Mouse (Mus musculus): ENCODE measurements at regions not wholly inside any gene's neighbourhood (a gene's known extent, or its start where the extent isn't known, plus 50 kb on each side); places are given as distances from the start of the nearest gene placed in this dataset.
A peak's percentile ranks its signal among the peaks of the same experiment; 100 is the strongest.

DNA sequence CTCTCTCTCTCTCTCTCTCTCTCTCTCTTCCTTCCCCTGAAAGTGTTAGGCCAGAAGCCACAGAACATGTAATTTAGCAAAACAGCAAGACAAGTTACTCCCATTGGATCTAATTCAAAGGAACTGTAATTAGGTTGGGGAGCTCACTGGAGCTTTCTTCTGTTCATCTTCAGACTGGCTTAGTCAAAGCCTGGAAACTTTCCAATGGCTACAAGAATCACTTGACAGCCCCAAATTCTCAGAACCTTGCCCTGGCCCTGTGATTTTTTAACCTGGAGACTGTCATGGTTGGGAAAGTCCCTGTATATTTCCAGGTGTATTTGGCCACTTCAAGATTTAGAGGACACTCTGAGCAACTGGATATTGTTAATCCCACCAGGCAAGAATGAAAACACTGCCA, 381.2 kb downstream of the Arl4a start:
- H3K9ac ChIP-seq (ENCODE audit: low read depth, low read length) = no peak overlapping the region

DNA sequence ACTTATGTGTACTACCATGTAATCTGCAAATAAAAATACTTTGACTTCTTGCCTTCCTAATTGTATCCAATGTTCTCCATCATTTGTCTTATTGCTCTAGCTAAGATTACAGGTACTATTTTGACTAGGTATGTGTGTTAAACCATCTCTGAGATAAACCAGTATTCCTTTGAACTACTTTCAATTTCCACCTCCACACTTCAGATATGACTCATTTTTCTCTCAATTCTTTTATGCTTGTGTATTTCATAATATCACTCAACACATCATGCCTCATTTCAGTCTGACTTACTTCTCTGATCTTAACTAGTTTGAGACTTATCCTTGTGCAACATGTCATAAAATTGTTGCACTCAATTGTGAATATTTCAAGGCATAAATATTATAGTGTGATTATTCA, 388.9 kb downstream of the Arl4a start:
- H3K36me3 ChIP-seq (ENCODE audit: insufficient read depth, low read length) = no peaks in the 10 kb centered on the region

More for the DNA sequence above, 381.2 kb downstream of the Arl4a start:
- H3K9me3 ChIP-seq (replicated peaks; ENCODE audit: low read length) = no peaks in the 10 kb centered on the region
- TF ChIP-seq CTCF (IDR thresholded peaks at IDR 0.05; ENCODE audit: low read depth) = no peak
- no peaks in the 10 kb centered on the region for H3K36me3 ChIP-seq (ENCODE audit: insufficient read depth, low read length)
- no peak overlapping the region for H3K4me2 ChIP-seq (ENCODE audit: low read length)
- no peak overlapping the region for H3K27ac ChIP-seq
- H3K4me3 ChIP-seq (replicated peaks; ENCODE audit: low read depth, low read length) = no peak overlapping the region
- no peaks in the 10 kb centered on the region for H3K27me3 ChIP-seq (ENCODE audit: insufficient read depth, low read length)
- DNase-seq (ENCODE audit: low spot score) (no peak), ATAC-seq (replicated peaks; ENCODE audit: low FRiP score, low read depth) (no peak)
- H3K4me1 ChIP-seq (replicated peaks; ENCODE audit: insufficient read depth, low read length) = no peaks in the 10 kb centered on the region

GRCm38 (mm10) chr12:39646556-39646955, 391.3 kb downstream of the Arl4a start:
- DNase-seq (ENCODE audit: low spot score) = no peak
- Histone ChIP-seq H3K9ac (ENCODE audit: low read depth, low read length) (no peak overlapping the region), H3K9me3 (replicated peaks; ENCODE audit: low read length) (no peaks in the 10 kb centered on the region), H3K4me1 (replicated peaks; ENCODE audit: insufficient read depth, low read length) (no peaks in the 10 kb centered on the region), H3K27me3 (ENCODE audit: insufficient read depth, low read length) (no peaks in the 10 kb centered on the region), H3K4me2 (ENCODE audit: low read length) (no peak overlapping the region), H3K4me3 (replicated peaks; ENCODE audit: low read depth, low read length) (no peak overlapping the region), H3K36me3 (ENCODE audit: insufficient read depth, low read length) (no peaks in the 10 kb centered on the region), H3K27ac (no peak overlapping the region)
- ATAC-seq (replicated peaks; ENCODE audit: low FRiP score, low read depth) = no peak
- WGBS = 87% methylated on average over 3 of the region's 3 CpGs
- no peak for TF ChIP-seq CTCF (IDR thresholded peaks at IDR 0.05; ENCODE audit: low read depth)

More for the DNA sequence above, 388.9 kb downstream of the Arl4a start:
- no peaks in the 10 kb centered on the region for H3K27me3 ChIP-seq (ENCODE audit: insufficient read depth, low read length)
- no peak overlapping the region for H3K27ac ChIP-seq
- H3K4me1 ChIP-seq (replicated peaks; ENCODE audit: insufficient read depth, low read length) = no peaks in the 10 kb centered on the region
- H3K4me3 ChIP-seq (replicated peaks; ENCODE audit: low read depth, low read length) = no peak overlapping the region
- no peaks in the 10 kb centered on the region for H3K9me3 ChIP-seq (replicated peaks; ENCODE audit: low read length)
- no peak overlapping the region for H3K9ac ChIP-seq (ENCODE audit: low read depth, low read length)
- no peak for TF ChIP-seq CTCF (IDR thresholded peaks at IDR 0.05; ENCODE audit: low read depth)
- DNase-seq (ENCODE audit: low spot score) = no peak
- no peak for ATAC-seq (replicated peaks; ENCODE audit: low FRiP score, low read depth)
- no peak overlapping the region for H3K4me2 ChIP-seq (ENCODE audit: low read length)

GRCm38 (mm10) chr12:39645581-39645980, 392.2 kb downstream of the Arl4a start:
- no peak for ATAC-seq (replicated peaks; ENCODE audit: low FRiP score, low read depth)
- H3K9ac ChIP-seq (ENCODE audit: low read depth, low read length) = no peak overlapping the region
- no peaks in the 10 kb centered on the region for H3K9me3 ChIP-seq (replicated peaks; ENCODE audit: low read length)
- no peaks in the 10 kb centered on the region for H3K4me1 ChIP-seq (replicated peaks; ENCODE audit: insufficient read depth, low read length)
- H3K27ac ChIP-seq = no peak overlapping the region
- no peaks in the 10 kb centered on the region for H3K27me3 ChIP-seq (ENCODE audit: insufficient read depth, low read length)
- TF ChIP-seq CTCF (IDR thresholded peaks at IDR 0.05; ENCODE audit: low read depth) = no peak
- no peak overlapping the region for H3K4me3 ChIP-seq (replicated peaks; ENCODE audit: low read depth, low read length)
- DNase-seq (ENCODE audit: low spot score) = no peak
- H3K36me3 ChIP-seq (ENCODE audit: insufficient read depth, low read length) = no peaks in the 10 kb centered on the region
- H3K4me2 ChIP-seq (ENCODE audit: low read length) = no peak overlapping the region
- 75% methylated on average over 4 of the region's 4 CpGs for WGBS

- H3K36me3 ChIP-seq (ENCODE audit: insufficient read depth, low read length) = no peaks in the 10 kb centered on the region
- DNase-seq (ENCODE audit: low spot score) (no peak), ATAC-seq (replicated peaks; ENCODE audit: low FRiP score, low read depth) (no peak)
- H3K27ac ChIP-seq = no peak overlapping the region
- H3K9ac ChIP-seq (ENCODE audit: low read depth, low read length) = no peak overlapping the region
- H3K4me1 ChIP-seq (replicated peaks; ENCODE audit: insufficient read depth, low read length) = no peaks in the 10 kb centered on the region
- 83% methylated on average over 6 of the region's 6 CpGs for WGBS
- no peaks in the 10 kb centered on the region for H3K9me3 ChIP-seq (replicated peaks; ENCODE audit: low read length)
- H3K27me3 ChIP-seq (ENCODE audit: insufficient read depth, low read length) = no peaks in the 10 kb centered on the region
- H3K4me3 ChIP-seq (replicated peaks; ENCODE audit: low read depth, low read length) = no peak overlapping the region
- no peak for TF ChIP-seq CTCF (IDR thresholded peaks at IDR 0.05; ENCODE audit: low read depth)
- no peak overlapping the region for H3K4me2 ChIP-seq (ENCODE audit: low read length)
Observed at GRCm38 (mm10) chr12:39639246-39639645, 398.6 kb downstream of the Arl4a start.

GRCm38 (mm10) chr12:39634337-39634736, 403.5 kb downstream of the Arl4a start:
- ATAC-seq (replicated peaks; ENCODE audit: low FRiP score, low read depth) = no peak
- Histone ChIP-seq H3K27me3 (ENCODE audit: insufficient read depth, low read length) (no peaks in the 10 kb centered on the region), H3K4me1 (replicated peaks; ENCODE audit: insufficient read depth, low read length) (no peaks in the 10 kb centered on the region), H3K4me2 (ENCODE audit: low read length) (no peak overlapping the region), H3K4me3 (replicated peaks; ENCODE audit: low read depth, low read length) (no peak overlapping the region), H3K9ac (ENCODE audit: low read depth, low read length) (no peak overlapping the region), H3K27ac (no peak overlapping the region), H3K9me3 (replicated peaks; ENCODE audit: low read length) (no peaks in the 10 kb centered on the region), H3K36me3 (ENCODE audit: insufficient read depth, low read length) (no peaks in the 10 kb centered on the region)
- no peak for TF ChIP-seq CTCF (IDR thresholded peaks at IDR 0.05; ENCODE audit: low read depth)
- no peak for DNase-seq (ENCODE audit: low spot score)
- WGBS = 52% methylated on average over 4 of the region's 4 CpGs

GRCm38 (mm10) chr12:39621266-39621665, 416.6 kb downstream of the Arl4a start:
- no peaks in the 10 kb centered on the region for H3K27me3 ChIP-seq (ENCODE audit: insufficient read depth, low read length)
- H3K4me1 ChIP-seq (replicated peaks; ENCODE audit: insufficient read depth, low read length) = no peaks in the 10 kb centered on the region
- 88% methylated on average over 1 of the region's 1 CpGs for WGBS
- H3K4me3 ChIP-seq (replicated peaks; ENCODE audit: low read depth, low read length) = no peak overlapping the region
- no peak for ATAC-seq (replicated peaks; ENCODE audit: low FRiP score, low read depth)
- H3K36me3 ChIP-seq (ENCODE audit: insufficient read depth, low read length) = no peaks in the 10 kb centered on the region
- no peak overlapping the region for H3K4me2 ChIP-seq (ENCODE audit: low read length)
- TF ChIP-seq CTCF (IDR thresholded peaks at IDR 0.05; ENCODE audit: low read depth) = peak; percentile 43; the same call in 1 of the 2 replicates
- H3K9ac ChIP-seq (ENCODE audit: low read depth, low read length) = no peak overlapping the region
- no peaks in the 10 kb centered on the region for H3K9me3 ChIP-seq (replicated peaks; ENCODE audit: low read length)
- no peak for DNase-seq (ENCODE audit: low spot score)
- H3K27ac ChIP-seq = no peak overlapping the region

All from kidney, postnatal 0 days (tissue).